Comparison of ENCODE assay signal across 10 mouse cellular contexts in the genomic region with DNA sequence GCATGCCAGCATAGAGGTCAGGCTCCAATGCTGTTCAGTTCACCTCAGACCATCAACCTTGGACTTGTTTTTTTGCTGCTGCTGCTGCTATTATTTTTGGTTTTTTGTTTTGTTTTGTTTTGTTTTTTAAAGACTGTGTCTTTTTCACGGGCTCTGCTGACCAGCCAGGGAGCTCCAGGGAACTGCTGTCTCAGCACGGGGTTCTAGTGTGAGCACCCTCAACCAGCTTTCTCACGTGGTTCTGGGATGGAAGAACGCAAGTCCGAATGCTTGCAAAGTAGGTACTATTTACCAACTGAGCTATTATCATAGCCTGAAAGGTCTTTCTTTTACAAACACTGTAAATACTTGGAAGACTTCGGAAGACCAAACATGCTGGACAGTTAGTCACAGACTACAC.
DNase-seq lines count a peak whose midpoint lies in the region; ATAC-seq and TF ChIP-seq lines count a peak whose summit lies in the region.
"Had no signal": no experiment of that assay in that cellular context is flagged by ENCODE, and none has a peak within 500 bp of the region (broad histone marks: within the 10 kb centered on the region; RNA-seq: fewer than 3 reads in every experiment).

No protein-coding gene starts in this region.

- 75% methylated on average over 6 of the region's 6 CpGs for WGBS in heart, embryonic 12.5 days
- 74% methylated on average over 6 of the region's 6 CpGs for WGBS in embryonic facial prominence, embryonic 12.5 days
- 63% methylated on average over 6 of the region's 6 CpGs for WGBS in intestine, embryonic 15.5 days
- WGBS in liver, postnatal 0 days (ENCODE audit: insufficient replicate concordance): 57% methylated on average over 6 of the region's 6 CpGs

- peak overlapping the region; percentile 98 for H3K27ac ChIP-seq in heart, embryonic 12.5 days (ENCODE audit: poor library complexity, severe bottlenecking)
- H3K27ac ChIP-seq in embryonic facial prominence, embryonic 12.5 days: peak overlapping the region; percentile 99
- peak overlapping the region; percentile 98 for H3K27ac ChIP-seq in intestine, embryonic 15.5 days
- H3K27ac ChIP-seq in liver, postnatal 0 days (ENCODE audit: low read depth): peak overlapping the region; percentile 93

- H3K4me3 ChIP-seq in heart, embryonic 12.5 days: no peak overlapping the region
- H3K4me3 ChIP-seq in embryonic facial prominence, embryonic 12.5 days: no peak overlapping the region
- H3K4me3 ChIP-seq in intestine, embryonic 15.5 days (replicated peaks): no peak overlapping the region
- H3K4me3 ChIP-seq in liver, postnatal 0 days (ENCODE audit: low read depth, low read length): no peak overlapping the region

- H3K9ac ChIP-seq in heart, embryonic 12.5 days: no peak overlapping the region
- peak overlapping the region; percentile 52; the same call in 1 of the 2 replicates for H3K9ac ChIP-seq in embryonic facial prominence, embryonic 12.5 days
- 0 out of 2 replicates have a peak overlapping the region, but pooled peaks have one; percentile 9 for H3K9ac ChIP-seq in intestine, embryonic 15.5 days
- H3K9ac ChIP-seq in liver, postnatal 0 days (replicated peaks): no peak overlapping the region

- H3K36me3 ChIP-seq in heart, embryonic 12.5 days: peaks cover 6% of the 10 kb centered on the region; the same call in 1 of the 2 replicates
- H3K36me3 ChIP-seq in embryonic facial prominence, embryonic 12.5 days: no peaks in the 10 kb centered on the region
- H3K36me3 ChIP-seq in intestine, embryonic 15.5 days: no peaks in the 10 kb centered on the region
- no peaks in the 10 kb centered on the region for H3K36me3 ChIP-seq in liver, postnatal 0 days (replicated peaks; ENCODE audit: insufficient read depth, low read length)

- DNase-seq in heart, adult 8-10 months (ENCODE audit: low spot score): no peak
- DNase-seq in liver, postnatal 0 days: no peak
- DNase-seq in adipocyte (ENCODE audit: low spot score): no peak
- DNase-seq in embryo, embryonic 10.5 days (ENCODE audit: low spot score): no peak
- DNase-seq in spleen, postnatal 4 days (ENCODE audit: low spot score in 2 of 2): no peak
- DNase-seq: B cell, adult 2 months; left cerebral cortex, postnatal 4 days had no signal

- no peak for ATAC-seq in heart, embryonic 12.5 days (ENCODE audit: insufficient number of reproducible peaks, low FRiP score)
- no peak for ATAC-seq in embryonic facial prominence, embryonic 12.5 days (ENCODE audit: insufficient number of reproducible peaks, insufficient read depth, low FRiP score, low TSS enrichment)
- ATAC-seq in intestine, embryonic 15.5 days: no peak
- no peak for ATAC-seq in liver, postnatal 0 days

- H3K9me3 ChIP-seq in heart, embryonic 12.5 days (replicated peaks): no peaks in the 10 kb centered on the region
- H3K9me3 ChIP-seq in embryonic facial prominence, embryonic 12.5 days: no peaks in the 10 kb centered on the region
- H3K9me3 ChIP-seq in intestine, embryonic 15.5 days: no peaks in the 10 kb centered on the region
- H3K9me3 ChIP-seq in liver, postnatal 0 days (ENCODE audit: low read length): no peaks in the 10 kb centered on the region

- no peak for TF ChIP-seq EP300 in liver, postnatal 0 days (IDR thresholded peaks at IDR 0.05; ENCODE audit: low read depth)

- H3K27me3 ChIP-seq in heart, embryonic 12.5 days (replicated peaks): no peaks in the 10 kb centered on the region
- H3K27me3 ChIP-seq in embryonic facial prominence, embryonic 12.5 days: no peaks in the 10 kb centered on the region
- H3K27me3 ChIP-seq in intestine, embryonic 15.5 days (replicated peaks): no peaks in the 10 kb centered on the region
- no peaks in the 10 kb centered on the region for H3K27me3 ChIP-seq in liver, postnatal 0 days (ENCODE audit: insufficient read depth, low read length)

- H3K4me2 ChIP-seq in heart, embryonic 12.5 days: no peak overlapping the region
- no peak overlapping the region for H3K4me2 ChIP-seq in embryonic facial prominence, embryonic 12.5 days (replicated peaks)
- no peak overlapping the region for H3K4me2 ChIP-seq in intestine, embryonic 15.5 days (replicated peaks)
- H3K4me2 ChIP-seq in liver, postnatal 0 days (ENCODE audit: low read depth, low read length): no peak overlapping the region

- TF ChIP-seq CTCF in liver, postnatal 0 days (IDR thresholded peaks at IDR 0.05; ENCODE audit: low read depth): no peak

- H3K4me1 ChIP-seq in heart, embryonic 12.5 days (replicated peaks): peaks cover 93% of the 10 kb centered on the region
- peaks cover 86% of the 10 kb centered on the region for H3K4me1 ChIP-seq in embryonic facial prominence, embryonic 12.5 days
- peaks cover 78% of the 10 kb centered on the region for H3K4me1 ChIP-seq in intestine, embryonic 15.5 days (replicated peaks)
- H3K4me1 ChIP-seq in liver, postnatal 0 days (ENCODE audit: insufficient read depth): peaks cover 73% of the 10 kb centered on the region

Comparison
In these comparisons a context has a peak if more than half of its experiments do, and no peak if none do; other contexts are left out.
1. H3K9ac ChIP-seq: peak in embryonic facial prominence, embryonic 12.5 days (single experiment) and intestine, embryonic 15.5 days (single experiment); none in heart, embryonic 12.5 days (single experiment) and liver, postnatal 0 days (single experiment).
2. Peak in every context shown above with its lines, with median percentiles within 50 percentile points of each other: H3K27ac ChIP-seq.